Mouse (Mus musculus) limb, embryonic 15.5 days (tissue): Measurements from ENCODE around the gene Lypd4. TPM values are rescaled to one million over a fixed set of nuclear protein-coding genes. Genes with fewer than 3 reads are reported as not detected.

Experiments used
- ATAC-seq: fragments of 200-750 bp; cut with Nextera tagmentation; 2 replicates; pipeline ENCODE4 v1.8.0; 2017; ENCODE audit warnings: low read depth, moderate TSS enrichment; ENCODE audit not compliant: insufficient number of reproducible peaks, low FRiP score, low TSS enrichment
- H3K27ac ChIP-seq: fragments of 300-500 bp; sonication (generic); 2 replicates; pipeline ENCODE4 v1.5.1; 2015; ENCODE audit warnings: moderate library complexity, mild to moderate bottlenecking, inconsistent platforms
- H3K27me3 ChIP-seq: fragments of 300-500 bp; sonication (generic); 2 replicates; pipeline ENCODE4 v1.6.1; 2015; ENCODE audit warnings: inconsistent platforms
- H3K36me3 ChIP-seq: fragments of 300-500 bp; sonication (generic); 2 replicates; pipeline ENCODE4 v1.6.1; 2015; ENCODE audit warnings: inconsistent platforms
- H3K4me1 ChIP-seq: fragments of 300-500 bp; sonication (generic); 2 replicates; pipeline ENCODE4 v1.6.1; 2015; ENCODE audit warnings: inconsistent platforms
- H3K4me2 ChIP-seq: fragments of 300-500 bp; sonication (generic); 2 replicates; pipeline ENCODE4 v1.6.1; 2015; ENCODE audit warnings: mild to moderate bottlenecking, inconsistent platforms
- H3K4me3 ChIP-seq: fragments of 300-500 bp; sonication (generic); 2 replicates; pipeline ENCODE4 v1.5.1; 2015; ENCODE audit warnings: mild to moderate bottlenecking, inconsistent platforms
- H3K9ac ChIP-seq: fragments of 300-500 bp; sonication (generic); 2 replicates; pipeline ENCODE4 v1.6.1; 2015; ENCODE audit warnings: inconsistent platforms
- H3K9me3 ChIP-seq: fragments of 300-500 bp; sonication (generic); 2 replicates; pipeline ENCODE4 v1.6.1; 2016; ENCODE audit warnings: inconsistent platforms
- WGBS: fragments of 180-500 bp; shearing (Covaris S2); methylation state at CpG from one replicate; pipeline ENCODE4 v1.1.7; 2015; 5-methylcytosine and 5-hydroxymethylcytosine counted together
- polyA plus RNA-seq: library from polyadenylated mRNA; unstranded; fragments of >200 nt; fragmentation: Nextera tagmentation; extraction: Ambion mirVana; gene quantifications from 2 replicates; pipeline ENCODE4 v1.2.1, GENCODE M21; 2015

Lypd4 gene
- polyA plus RNA-seq, 1 experiment from 2014 or later = not detected

- Histone ChIP-seq H3K4me2 (peak overlapping the region; percentile 64), H3K36me3 (peaks cover 49% of the 10 kb centered on the region), H3K9ac (peak overlapping the region; percentile 100), H3K27me3 (no peaks in the 10 kb centered on the region), H3K27ac (peak overlapping the region; percentile 90), H3K4me1 (peaks cover 29% of the 10 kb centered on the region), H3K4me3 (peak overlapping the region; percentile 98), H3K9me3 (no peaks in the 10 kb centered on the region)
- WGBS = 30% methylated on average over 12 of the region's 12 CpGs
- no peak for ATAC-seq
Measured at GRCm38 (mm10) chr7:24885468-24886307, 15.9 kb upstream of the Lypd4 start.

- Histone ChIP-seq H3K36me3 (peaks cover 41% of the 10 kb centered on the region), H3K4me1 (peaks cover 26% of the 10 kb centered on the region), H3K27me3 (no peaks in the 10 kb centered on the region), H3K9me3 (no peaks in the 10 kb centered on the region), H3K4me3 (peak overlapping the region; percentile 98), H3K4me2 (peak overlapping the region; percentile 64), H3K27ac (peak overlapping the region; percentile 90), H3K9ac (peak overlapping the region; percentile 100)
- ATAC-seq = no peak
- WGBS = under 1% methylated on average over 47 of the region's 47 CpGs
Measured at GRCm38 (mm10) chr7:24884693-24885291, 15.1 kb upstream of the Lypd4 start.

DNA sequence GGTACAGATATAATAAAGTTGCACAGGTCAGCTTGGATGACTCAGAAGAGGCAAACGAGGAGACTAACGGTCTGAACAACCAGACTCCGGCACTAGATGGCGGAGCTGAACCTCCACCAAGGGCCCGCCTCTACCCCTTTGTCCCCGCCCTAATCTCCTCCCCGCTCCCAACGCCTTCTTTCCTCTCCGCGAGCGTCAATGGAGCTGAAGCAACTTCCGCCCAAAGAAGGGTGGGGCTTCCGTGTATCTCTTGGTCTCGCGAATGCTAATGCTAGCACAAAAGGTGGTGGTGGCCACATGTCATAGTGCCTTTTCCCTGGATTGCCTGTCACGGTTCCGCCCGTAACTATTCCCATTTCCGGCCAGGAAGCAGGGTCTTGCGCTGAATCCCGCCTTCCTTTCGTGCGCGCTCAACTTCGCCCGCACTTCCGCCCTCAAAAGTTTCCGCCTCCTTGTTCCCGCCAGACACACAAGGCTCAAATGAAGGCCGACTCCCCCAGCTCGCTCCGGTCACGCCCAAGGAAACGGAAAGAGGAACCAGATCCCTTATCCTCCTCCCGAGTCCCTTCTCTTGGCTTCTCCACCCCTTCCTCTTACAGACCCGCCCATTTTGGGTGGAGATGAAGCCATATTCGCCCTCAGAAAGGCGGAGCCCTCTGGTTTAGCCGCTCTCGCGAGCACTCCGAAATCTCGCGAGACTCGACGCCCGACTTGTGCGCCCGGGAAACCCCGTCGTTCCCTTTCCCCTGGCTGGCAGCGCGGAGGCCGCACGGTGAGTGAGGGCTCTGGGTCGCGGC is 14.4 kb upstream of the Lypd4 start, which contains the start of gene Rps19:
Gene Rps19, plus strand, starts transcription at position 476 of the 797 bp plus-strand sequence.
- peaks cover 26% of the 10 kb centered on the region for H3K4me1 ChIP-seq
- no peaks in the 10 kb centered on the region for H3K9me3 ChIP-seq
- H3K36me3 ChIP-seq = peaks cover 34% of the 10 kb centered on the region
- H3K4me2 ChIP-seq = peak within 1 kb of the TSS; percentile 64
- H3K27ac ChIP-seq = peak within 1 kb of the TSS; percentile 90
- H3K9ac ChIP-seq = peak within 1 kb of the TSS; percentile 100
- peak within 1 kb of the TSS; percentile 98 for H3K4me3 ChIP-seq
- H3K27me3 ChIP-seq = no peaks in the 10 kb centered on the region
- WGBS = under 1% methylated on average over 53 of the region's 57 CpGs
- peak; percentile 96 for ATAC-seq

- Histone ChIP-seq H3K4me3 (no peak overlapping the region), H3K4me1 (peaks cover 25% of the 10 kb centered on the region), H3K36me3 (peaks cover 20% of the 10 kb centered on the region), H3K9me3 (no peaks in the 10 kb centered on the region), H3K4me2 (no peak overlapping the region), H3K27ac (no peak overlapping the region), H3K27me3 (no peaks in the 10 kb centered on the region), H3K9ac (no peak overlapping the region)
- no peak for ATAC-seq
- 93% methylated on average over 9 of the region's 9 CpGs for WGBS
Measured at GRCm38 (mm10) chr7:24882416-24883199, 12.9 kb upstream of the Lypd4 start.

DNA sequence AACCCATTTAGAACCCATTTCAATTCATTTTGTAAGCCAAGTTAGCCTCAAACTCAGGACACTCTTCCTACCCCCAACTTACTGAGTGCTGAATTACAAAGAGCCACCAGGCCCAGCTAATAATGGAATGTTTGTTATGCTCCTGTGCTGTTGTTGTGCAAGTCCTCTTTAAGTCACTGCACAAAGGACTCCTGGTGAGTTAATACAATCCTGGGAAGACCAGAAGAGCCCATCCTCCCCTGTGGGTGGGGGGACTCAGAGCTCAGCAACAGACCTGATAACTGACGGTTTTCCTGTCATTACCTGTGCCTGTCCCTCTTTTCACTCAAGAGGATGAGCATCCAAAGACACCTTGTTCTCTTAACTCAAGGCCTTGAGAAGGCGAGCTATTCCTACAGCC is 9.9 kb upstream of the Lypd4 start:
- no peak for ATAC-seq
- no peaks in the 10 kb centered on the region for H3K36me3 ChIP-seq
- H3K4me3 ChIP-seq = no peak overlapping the region
- H3K9me3 ChIP-seq = no peaks in the 10 kb centered on the region
- no peak overlapping the region for H3K4me2 ChIP-seq
- no peak overlapping the region for H3K9ac ChIP-seq
- H3K4me1 ChIP-seq = 0 out of 2 replicates have a peak, but pooled peaks cover 2% of the 10 kb centered on the region
- H3K27ac ChIP-seq = no peak overlapping the region
- H3K27me3 ChIP-seq = no peaks in the 10 kb centered on the region
- WGBS = 50% methylated on average over 2 of the region's 2 CpGs

DNA sequence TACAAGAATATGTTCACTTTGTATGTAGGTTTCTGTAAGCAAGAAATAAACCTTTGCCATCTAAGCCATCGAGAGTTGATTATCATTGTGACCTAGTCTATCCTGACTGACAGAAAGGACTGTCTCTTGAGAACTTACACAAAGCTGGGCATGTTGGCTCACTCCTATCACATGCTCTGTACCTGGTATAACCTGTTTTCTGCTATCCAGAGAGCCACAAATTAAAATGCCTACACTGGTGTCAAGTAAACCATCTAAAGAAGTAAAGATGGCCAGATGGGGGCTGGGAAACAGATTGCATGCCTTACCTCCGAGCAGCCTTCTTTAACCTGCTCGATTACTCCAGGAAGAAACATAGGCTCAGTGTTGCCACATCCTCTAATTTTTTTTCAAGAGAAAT is 7.8 kb upstream of the Lypd4 start:
- Histone ChIP-seq H3K27ac (no peak overlapping the region), H3K27me3 (no peaks in the 10 kb centered on the region), H3K4me3 (no peak overlapping the region), H3K36me3 (no peaks in the 10 kb centered on the region), H3K9ac (no peak overlapping the region), H3K4me2 (no peak overlapping the region), H3K9me3 (no peaks in the 10 kb centered on the region), H3K4me1 (0 out of 2 replicates have a peak, but pooled peaks cover 2% of the 10 kb centered on the region)
- no peak for ATAC-seq
- WGBS = 38% methylated on average over 3 of the region's 3 CpGs

- no peak overlapping the region for H3K4me2 ChIP-seq
- 69% methylated on average over 17 of the region's 17 CpGs for WGBS
- H3K4me1 ChIP-seq = no peaks in the 10 kb centered on the region
- no peaks in the 10 kb centered on the region for H3K36me3 ChIP-seq
- no peak overlapping the region for H3K9ac ChIP-seq
- H3K9me3 ChIP-seq = no peaks in the 10 kb centered on the region
- no peak for ATAC-seq
- no peak overlapping the region for H3K4me3 ChIP-seq
- no peak overlapping the region for H3K27ac ChIP-seq
- H3K27me3 ChIP-seq = 0 out of 2 replicates have a peak, but pooled peaks cover 13% of the 10 kb centered on the region
Measured at GRCm38 (mm10) chr7:24869080-24869479, 661 bp downstream of the Lypd4 start.

GRCm38 (mm10) chr7:24864156-24864555 is 5.6 kb downstream of the Lypd4 start:
- Histone ChIP-seq H3K27ac (no peak overlapping the region), H3K4me2 (no peak overlapping the region), H3K9me3 (no peaks in the 10 kb centered on the region), H3K9ac (no peak overlapping the region), H3K27me3 (0 out of 2 replicates have a peak, but pooled peaks cover 3% of the 10 kb centered on the region), H3K36me3 (no peaks in the 10 kb centered on the region), H3K4me1 (no peaks in the 10 kb centered on the region), H3K4me3 (no peak overlapping the region)
- 27% methylated on average over 6 of the region's 6 CpGs for WGBS
- ATAC-seq = no peak

DNA sequence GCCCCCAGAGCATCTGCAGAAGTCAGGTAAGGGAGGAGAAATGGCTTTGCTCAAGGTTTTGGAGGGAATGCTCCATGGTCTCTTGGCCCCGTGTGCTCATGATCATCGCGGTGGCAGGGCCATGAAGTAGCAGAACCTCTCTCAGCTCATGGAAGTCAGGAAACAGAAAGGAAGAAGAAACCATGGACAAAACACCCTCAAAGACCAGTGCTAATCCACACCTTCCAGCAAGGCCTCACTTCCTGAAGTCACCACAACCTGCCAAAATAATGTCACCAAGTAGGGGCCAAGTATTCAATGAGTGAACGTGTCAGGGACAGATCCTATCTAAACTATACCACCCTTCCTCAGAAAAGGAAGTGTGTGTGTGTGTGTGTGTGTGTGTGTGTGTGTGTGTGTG is 6.9 kb downstream of the Lypd4 start:
- Histone ChIP-seq H3K9ac (no peak overlapping the region), H3K27ac (no peak overlapping the region), H3K4me1 (no peaks in the 10 kb centered on the region), H3K4me3 (no peak overlapping the region), H3K36me3 (no peaks in the 10 kb centered on the region), H3K4me2 (no peak overlapping the region), H3K9me3 (no peaks in the 10 kb centered on the region), H3K27me3 (no peaks in the 10 kb centered on the region)
- 79% methylated on average over 4 of the region's 4 CpGs for WGBS
- no peak for ATAC-seq

GRCm38 (mm10) chr7:24861913-24862312 is 7.8 kb downstream of the Lypd4 start, which contains the start of gene Gm9844:
TSS of gene Gm9844 (plus strand) at chr7:24862213.
- Histone ChIP-seq H3K4me3 (no peak within 1 kb of the TSS), H3K4me1 (no peaks in the 10 kb centered on the region), H3K9me3 (no peaks in the 10 kb centered on the region), H3K36me3 (no peaks in the 10 kb centered on the region), H3K4me2 (no peak within 1 kb of the TSS), H3K27ac (no peak within 1 kb of the TSS), H3K9ac (no peak within 1 kb of the TSS), H3K27me3 (no peaks in the 10 kb centered on the region)
- WGBS = 85% methylated on average over 7 of the region's 7 CpGs
- ATAC-seq = no peak

- H3K27ac ChIP-seq = no peak overlapping the region
- H3K4me1 ChIP-seq = no peaks in the 10 kb centered on the region
- no peak for ATAC-seq
- no peak overlapping the region for H3K9ac ChIP-seq
- H3K9me3 ChIP-seq = no peaks in the 10 kb centered on the region
- WGBS = 65% methylated on average over 5 of the region's 5 CpGs
- H3K27me3 ChIP-seq = no peaks in the 10 kb centered on the region
- H3K36me3 ChIP-seq = no peaks in the 10 kb centered on the region
- no peak overlapping the region for H3K4me2 ChIP-seq
- H3K4me3 ChIP-seq = no peak overlapping the region
Measured at GRCm38 (mm10) chr7:24859234-24859633, 10.5 kb downstream of the Lypd4 start.
